Mouse (Mus musculus) gastrocnemius, adult 8-10 months (tissue): Measurements from ENCODE around the gene Nat9. TPM values are rescaled to one million over a fixed set of nuclear protein-coding genes. Genes with fewer than 3 reads are reported as not detected.
A peak's percentile ranks its signal among the peaks of the same experiment; 100 is the strongest.

Experiments used
- DNase-seq, 2 experiments: peaks; one replicate each; pipeline ENCODE4 v3.0.0; 2022; ENCODE audit warnings: low spot score in 2 of 2
- total RNA-seq, 4 experiments: library from RNA; stranded (reverse); gene quantifications; 2 replicates each; pipeline ENCODE4 v1.2.4; 2022

Nat9 gene
- total RNA-seq, 4 experiments from 2014 or later: 13.3 to 16.6 (median 15.8) TPM

DNA sequence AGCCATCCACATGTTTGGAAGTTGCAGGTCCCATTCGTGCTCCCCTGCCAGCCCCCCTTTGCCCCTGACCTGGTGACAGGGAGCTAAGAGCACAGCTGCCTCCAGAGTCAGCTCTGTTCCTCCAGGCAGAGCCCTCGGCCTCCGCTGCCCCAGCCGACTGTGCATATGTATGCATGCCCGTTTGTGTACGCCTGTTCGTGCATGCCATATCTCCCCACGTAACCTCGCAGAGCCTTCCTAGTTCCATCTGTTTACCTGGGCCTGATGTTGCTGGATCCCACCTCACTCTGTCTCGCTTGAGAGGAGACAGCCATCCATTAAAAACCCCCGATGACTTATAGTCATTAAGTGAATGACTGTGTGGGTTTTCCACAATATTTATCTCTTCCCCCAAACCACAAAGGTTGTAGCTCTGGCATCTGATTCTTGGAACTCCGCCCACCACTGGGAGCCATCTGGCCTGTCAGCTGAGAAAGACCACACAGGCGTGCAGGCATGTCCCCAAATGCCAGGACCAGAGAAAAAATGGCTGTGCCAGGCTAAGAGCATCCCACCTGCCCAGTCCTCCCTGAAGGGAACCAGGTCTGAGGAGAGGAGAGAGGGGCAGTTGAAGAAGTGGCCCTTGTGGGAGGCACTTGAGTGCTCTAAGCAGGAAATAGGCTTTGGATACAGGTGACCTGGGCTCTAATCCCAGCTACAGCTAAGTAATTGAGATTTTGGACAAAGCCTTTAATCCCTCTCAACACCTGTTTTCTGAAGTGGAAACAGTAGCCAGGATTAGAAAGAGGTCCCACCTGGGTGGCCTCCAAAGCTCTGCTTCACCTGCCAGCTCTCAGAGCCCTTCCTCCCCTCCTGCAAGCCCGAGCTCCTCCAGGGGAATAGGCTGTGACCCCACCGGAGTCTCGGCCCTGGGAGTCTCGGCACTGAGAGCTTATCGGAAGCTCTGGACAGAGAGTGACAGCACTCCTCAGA, 30.1 kb upstream of the Nat9 start:
- no peak for DNase-seq

DNA sequence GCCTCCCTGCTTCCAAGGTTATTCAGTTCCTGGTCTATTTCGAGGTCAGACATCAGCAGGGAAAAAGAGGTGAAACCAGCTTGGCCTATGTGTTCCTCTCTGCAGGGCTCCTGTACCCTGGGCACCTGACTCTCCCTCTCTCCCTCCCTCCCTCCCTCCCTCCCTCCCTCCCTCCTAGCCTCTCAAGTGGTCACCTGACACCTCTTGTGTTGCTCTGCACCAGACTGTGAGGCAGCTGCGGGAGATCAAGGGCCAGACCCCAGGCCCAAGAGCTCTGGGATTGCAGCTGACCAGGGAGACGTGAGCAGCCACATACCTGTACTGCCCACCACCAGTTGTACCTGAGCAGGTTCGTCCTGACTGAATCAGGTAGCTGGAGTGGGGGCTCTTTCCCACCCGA, 27.5 kb upstream of the Nat9 start:
- DNase-seq: no peak

DNA sequence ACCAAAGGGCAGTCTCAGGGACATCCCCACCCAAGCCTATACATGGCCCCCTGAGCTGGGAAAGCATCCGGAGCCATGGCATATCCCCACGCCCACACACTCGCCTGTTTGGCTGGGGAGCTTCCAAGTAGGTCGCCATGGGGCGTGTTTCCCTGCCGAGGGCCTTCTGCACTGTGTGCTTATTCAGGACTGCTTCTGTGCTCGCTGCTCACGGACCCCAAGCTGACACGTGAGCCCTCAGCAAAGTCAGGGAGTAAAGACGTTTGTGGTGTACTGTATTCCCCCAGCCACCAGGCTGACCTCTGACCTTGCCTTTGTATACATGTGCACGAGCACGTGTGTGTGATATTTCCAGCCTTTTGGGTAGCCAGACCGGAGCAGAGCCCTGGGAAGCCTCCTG, 24.5 kb upstream of the Nat9 start:
- DNase-seq: no peak

DNA sequence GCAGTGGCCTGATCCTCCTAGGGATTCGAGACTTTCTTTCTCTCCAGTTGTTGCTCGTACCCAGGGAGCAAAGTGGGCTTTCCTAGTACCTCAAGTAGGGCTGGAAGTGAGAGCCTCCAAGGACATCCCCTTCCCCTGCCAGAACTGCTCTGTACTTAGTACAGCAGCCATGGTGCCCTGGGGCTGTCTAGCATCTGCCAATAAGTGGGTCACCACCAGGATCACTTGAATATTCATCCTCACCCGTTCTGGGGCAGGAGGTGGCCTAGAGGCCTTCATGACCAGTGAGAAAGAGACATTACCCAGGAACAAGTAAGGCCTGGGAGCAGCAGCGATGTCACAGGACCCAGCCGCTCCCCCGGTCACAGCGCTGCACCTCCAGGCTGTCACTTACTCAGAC, 22.3 kb upstream of the Nat9 start:
- no peak for DNase-seq

DNA sequence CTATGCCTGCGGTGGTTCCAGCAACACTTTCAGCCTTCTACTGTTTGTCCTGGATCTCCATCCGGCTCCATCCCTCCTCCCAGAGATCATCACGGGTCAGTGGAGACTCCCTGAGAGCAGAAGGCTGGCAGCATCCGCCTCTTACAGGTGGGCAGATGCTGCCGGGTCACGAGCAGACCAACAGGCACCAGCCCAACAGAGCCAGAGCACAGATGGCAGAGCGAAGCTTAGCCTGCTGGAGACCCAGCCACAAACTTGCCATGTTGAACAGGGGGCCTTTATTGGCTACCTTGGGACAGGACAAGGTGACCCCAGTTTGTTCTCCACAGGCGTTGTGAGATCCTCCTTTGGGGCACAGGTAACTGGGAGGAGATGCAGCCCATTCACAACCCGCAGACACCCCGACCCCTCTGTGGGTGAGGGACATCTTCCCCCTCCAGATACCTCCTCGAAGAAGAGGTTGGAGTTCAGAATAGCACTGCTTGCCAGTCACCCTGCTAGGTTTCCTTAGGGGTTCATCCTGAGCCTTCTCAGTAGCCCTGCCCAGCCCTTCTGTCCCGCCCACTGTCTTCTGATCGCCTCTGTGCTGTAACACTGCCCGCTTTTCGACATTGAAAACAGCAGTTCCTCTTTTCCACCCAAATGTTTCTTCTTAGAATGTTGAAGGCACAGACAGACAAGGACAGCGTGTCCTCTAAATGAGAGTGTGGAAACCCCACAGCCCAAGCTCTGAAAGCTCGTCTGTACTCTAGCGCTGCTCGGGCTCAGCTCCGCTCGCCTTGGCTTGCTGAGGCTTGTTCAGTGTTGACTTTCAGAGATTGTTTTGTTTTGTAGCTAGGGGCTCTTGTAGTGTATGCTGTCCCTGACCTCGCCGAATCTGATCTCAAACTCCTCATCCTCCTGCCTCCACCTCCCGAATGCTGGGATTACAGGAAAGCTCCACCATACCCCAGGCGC, 21.4 kb upstream of the Nat9 start:
- DNase-seq: no peak

DNA sequence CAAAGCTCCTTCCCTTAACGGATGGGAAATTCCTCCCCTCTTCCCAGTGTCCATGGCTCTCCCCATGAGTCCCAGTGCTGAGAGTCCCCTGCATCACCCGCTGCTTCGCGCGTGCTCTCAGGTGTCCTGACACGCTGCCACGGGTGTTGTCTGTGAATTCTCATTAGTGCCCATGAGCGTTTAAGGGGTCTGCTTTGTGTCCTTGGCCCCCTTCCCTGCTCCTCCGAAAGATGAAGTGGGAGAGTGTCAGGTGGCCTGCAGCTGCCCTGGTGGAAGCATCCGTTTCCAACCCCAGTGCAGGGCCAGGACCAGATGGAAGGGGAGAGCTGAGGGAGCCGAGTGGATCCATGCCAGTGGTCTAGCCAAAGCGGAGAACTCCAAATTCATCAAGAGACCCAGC, 20.5 kb upstream of the Nat9 start:
- DNase-seq: no peak

DNA sequence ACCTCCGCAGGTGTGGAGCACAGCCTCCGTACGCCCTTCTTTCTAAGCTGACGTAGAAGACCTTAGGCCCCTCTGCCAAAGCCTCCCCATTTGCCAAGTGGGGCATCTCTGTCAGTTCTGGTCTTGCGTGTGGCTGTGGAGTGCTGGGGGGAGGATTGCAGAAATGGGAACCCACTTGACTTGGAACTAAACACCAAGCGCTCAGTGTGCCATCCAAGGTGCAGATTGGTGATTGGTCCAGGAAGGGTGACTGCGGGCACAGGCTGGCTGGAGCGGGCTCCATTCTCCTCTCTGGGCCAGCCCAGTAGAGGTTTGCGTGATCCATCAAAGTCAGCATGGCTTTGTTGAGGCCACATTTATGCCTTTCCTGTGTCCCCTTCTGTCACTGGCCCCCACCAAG, 15.1 kb upstream of the Nat9 start:
- DNase-seq: no peak

DNA sequence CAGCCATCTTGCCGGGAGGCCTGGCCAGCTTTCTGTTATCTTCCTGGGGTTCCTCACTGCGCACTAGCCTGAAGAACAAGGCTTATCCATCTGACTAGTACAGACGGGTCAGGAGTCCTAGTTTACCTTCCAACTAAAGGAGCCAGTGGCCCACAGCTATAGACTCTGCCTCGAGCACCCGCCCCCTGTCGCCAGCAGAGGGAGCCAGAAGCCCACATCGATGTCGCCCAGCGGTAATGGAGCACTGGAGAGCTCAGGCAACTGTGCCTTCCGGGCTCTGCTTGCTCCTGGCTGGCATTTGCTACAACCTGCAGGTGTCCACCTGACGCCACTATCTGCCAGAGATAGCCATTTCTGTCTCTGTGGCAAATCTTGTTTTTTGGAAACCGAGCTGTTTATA, 14.7 kb upstream of the Nat9 start:
- peak; percentile 63 to 66 for DNase-seq

DNA sequence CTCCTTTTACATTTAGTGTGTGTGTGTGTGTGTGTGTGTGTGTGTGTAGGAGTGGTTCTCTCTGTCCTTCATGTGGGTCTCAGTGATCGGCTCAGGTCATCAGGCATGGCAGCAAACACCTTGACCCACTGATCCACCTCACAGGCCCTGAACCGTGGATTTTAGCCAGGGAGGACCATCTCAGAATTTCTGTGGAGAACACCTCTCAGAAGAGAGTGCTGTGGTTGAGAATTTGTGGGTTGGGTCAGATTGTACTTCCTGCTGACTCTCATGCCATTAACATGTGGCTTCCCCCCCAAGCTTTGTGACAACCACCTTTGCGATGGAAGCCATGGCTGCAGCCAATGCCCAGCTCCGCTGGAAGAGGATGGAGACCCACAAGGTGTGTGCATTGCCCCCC, 12.9 kb upstream of the Nat9 start:
- DNase-seq: no peak

DNA sequence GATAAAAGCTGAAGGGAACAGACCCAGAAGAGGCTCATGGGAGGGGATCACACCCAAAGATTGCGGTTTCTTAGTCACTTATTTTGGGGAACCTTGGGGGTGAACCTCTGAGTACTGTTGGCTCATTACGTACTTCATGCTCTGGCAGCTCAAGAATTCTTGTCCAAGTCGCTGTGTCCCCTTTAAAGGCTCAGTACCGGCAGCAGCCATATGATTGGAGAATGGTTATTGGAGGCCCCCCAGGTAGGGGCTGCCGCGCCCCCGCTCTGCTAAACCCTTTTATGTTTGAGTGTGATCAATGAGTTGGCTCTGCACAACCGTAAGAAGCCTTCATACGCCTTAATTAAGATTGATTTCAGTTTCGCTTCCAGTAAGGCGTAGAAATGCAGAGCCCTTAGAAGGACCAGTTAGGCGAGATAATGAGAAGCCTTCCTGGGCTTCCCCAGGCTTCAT, 11.3 kb upstream of the Nat9 start:
- no peak for DNase-seq

DNA sequence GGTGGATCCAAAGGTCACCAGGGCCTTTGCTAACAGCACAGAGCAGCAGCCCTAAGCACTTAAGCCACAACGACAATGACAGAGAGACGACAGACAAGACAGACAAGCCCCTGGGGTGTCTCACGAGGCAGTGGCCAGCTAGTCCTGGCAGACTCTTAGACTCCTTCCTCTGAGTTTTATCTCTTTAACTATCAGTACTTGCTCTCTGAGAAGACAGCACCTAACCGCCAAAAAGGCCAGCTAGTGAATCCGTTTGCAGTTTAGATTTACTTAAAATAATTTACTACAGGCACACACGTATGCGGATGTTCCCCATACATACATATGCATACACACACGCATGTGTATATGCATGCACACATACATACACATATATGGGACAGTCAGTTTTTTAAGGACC, 9.9 kb upstream of the Nat9 start:
- DNase-seq: no peak

DNA sequence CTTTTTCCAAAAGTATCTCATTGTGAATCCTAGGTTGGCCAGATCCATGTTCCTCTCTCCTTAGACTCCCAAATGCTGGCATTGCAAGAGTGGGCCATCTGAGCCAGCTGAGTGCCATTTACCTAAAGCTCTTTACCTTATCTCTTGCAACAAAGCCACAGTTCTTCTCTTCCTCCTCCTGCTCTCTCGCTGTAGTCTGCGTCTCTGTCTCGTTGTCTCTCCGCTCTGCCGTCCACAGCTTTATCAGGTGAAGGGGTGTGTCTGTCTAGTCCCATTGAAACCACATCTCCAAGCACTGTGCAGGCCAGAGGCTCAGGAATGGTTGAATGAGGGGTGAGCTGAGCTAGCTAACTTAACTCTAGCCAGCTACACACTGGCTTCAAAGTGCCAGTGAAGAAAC, 8.3 kb upstream of the Nat9 start:
- no peak for DNase-seq

DNA sequence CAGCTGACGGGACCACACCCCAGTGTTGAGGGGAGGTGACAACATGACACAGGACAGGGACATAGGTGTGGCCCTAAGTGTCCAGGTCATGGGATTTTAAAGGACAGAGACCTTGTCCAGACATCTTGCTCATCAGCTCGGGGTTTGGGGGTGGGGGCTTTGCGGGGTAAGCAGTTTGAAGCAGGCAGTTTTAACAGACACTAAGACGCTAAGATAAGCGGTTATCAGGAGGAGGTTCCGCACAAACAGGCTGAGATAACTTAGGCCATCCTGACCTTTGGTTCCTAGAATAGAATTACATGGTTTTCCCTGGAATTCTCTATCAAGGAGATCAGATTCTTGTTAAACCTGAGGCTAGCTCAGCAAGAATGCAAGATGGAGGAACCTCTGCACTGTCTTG, 7.0 kb upstream of the Nat9 start:
- no peak for DNase-seq

DNA sequence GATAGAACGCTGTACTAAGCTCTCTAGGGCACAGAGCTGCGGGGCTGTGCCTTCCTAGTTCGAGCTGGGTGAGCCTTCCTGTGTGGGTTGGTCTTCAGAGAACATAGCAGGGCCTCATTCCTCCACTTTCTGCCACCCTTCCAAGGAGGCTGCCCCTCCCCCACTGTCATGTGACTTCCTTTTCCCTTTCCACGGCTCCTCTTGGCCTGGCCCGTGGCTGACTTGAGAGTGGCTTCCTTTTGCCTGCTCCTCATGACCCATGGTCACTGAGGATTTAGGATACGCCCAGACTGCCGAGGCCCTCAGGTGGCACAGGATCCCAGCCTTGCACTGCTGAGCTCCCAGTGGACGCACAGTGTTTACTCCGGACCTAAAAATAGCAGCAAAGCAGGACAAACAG, 4.5 kb upstream of the Nat9 start:
- DNase-seq: peak in 1 of 2 experiments; percentile 37

DNA sequence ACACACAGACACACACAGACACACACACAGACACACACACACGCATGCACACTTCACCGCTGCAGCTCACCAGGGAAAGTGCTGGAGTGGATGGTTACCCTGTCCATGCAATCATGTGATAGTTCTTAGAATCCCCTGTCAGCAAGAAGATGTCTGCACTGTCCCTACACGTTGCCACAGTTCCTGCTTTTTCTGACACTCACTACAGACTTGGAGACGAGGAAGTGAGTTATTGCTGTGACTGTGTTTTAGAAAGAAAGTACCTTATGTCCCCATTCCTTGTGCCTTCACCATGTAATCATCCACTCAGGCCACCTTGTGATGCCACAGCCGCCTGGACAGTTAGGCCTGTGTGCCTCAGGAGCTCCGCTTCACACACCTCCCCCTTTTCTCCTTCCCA, 1.6 kb upstream of the Nat9 start:
- DNase-seq: no peak

DNA sequence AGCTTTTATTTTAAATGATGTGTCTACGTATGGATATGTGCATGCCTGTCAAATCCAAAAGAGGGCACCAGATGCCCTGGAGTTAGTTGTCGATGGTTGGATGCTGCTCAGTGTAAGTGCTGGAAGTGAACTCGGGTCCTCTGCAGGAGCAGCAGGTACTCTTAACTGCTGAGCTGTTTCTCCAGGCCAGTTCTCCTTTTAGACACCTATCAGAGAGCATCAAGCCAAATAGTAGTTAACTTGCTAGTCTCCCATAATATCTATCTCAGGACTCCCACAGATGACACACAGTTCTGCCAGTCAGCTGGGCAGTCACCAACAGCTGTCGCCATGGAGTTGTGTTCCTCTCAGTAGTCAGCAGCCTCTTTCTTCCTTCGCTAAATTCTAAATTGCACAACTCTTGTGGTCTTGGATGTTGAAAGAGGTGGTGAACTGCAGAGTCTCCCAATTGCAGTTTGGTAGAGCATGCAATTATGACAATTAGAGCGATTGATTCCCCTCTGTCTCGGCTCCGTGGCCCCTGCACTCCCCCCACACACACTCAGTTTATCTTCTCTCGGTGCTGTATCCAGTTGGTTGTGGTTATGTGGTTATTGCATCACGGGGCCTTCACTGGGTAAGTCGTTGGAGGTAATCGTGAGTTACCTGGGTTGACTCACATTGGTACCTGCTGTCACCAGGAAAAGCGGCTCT, 1.0 kb upstream of the Nat9 start:
- DNase-seq: no peak

DNA sequence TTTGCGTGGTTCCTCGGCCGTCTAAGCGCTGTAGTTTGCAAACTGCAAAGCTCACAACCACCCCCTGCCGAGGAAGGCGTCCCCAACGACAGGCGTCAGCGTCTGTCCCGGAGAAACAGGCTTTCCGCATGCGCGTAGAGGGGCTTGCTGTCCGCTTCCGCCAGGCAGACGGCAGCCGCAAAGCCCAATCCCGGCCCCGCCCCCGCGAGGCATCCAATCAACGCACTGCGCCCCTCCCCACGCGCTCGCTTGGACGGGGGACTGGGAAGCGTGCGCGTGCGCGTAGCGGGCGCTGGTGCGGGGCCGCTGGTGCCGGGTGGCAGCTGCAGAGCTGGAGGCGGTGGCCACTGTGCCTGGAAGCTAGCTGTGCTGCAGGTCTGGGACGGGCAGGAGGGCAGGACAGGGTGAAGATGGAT, 427 bp downstream of the Nat9 start, which contains the start of gene Tmem104:
TSS of gene Tmem104 (plus strand) at position 264 of the 416 bp plus-strand sequence.
- peak; percentile 99 for DNase-seq

DNA sequence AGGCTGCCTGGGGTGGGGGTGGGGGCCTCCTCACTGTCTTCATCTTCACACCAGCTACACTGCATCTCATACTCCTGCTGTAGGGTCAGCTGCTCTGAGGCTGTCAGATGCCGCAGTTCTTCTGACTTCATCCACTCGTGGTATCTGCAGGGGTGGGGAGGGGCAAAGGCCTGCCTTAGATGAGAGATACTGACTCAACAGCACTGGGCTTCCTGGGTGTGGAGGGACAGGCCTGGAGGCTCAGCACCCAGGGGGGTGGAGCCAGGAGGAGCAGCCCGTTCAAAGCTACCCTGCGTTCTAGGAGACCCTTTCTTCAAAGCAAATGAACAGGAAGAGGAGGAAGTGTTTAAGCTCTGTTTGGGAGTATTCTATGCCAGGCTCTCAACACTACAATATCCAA, 2.7 kb downstream of the Nat9 start:
- no peak for DNase-seq

DNA sequence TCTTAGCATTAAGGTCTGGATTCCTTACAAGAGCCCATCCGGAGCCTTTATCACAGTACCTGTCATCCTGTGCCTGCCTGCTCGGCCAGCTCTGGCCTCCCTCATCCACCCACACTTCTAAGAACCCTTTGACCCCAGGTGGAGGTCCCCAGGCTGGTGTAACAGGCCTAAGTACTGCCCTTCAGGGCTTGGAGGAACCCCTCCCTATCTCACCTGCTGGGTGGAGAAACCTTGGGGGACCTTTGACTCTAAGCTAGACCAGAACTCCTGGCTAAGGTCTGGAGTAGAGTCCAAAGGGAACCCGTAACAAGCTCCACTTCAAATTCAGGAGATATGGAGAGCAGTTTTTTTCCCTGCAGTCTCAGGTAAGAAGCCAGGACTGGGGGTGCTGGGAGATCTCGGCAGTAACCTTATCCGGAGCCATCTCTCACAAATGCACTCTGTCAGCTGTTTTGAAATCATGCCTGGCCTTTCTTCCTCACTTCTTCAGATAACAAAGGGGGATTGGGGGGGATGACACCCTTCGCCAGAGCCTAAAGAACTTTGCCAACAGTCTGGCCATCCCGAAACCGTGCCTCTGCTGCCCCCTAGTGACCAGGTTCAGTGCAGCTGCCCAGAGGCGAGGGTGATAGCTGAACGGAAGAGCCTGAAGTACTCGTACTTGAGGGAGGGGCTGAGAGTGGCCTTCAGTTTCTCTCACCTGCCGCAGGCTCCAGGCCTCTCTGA, 5.6 kb downstream of the Nat9 start:
- DNase-seq: peak; percentile 50 to 59

DNA sequence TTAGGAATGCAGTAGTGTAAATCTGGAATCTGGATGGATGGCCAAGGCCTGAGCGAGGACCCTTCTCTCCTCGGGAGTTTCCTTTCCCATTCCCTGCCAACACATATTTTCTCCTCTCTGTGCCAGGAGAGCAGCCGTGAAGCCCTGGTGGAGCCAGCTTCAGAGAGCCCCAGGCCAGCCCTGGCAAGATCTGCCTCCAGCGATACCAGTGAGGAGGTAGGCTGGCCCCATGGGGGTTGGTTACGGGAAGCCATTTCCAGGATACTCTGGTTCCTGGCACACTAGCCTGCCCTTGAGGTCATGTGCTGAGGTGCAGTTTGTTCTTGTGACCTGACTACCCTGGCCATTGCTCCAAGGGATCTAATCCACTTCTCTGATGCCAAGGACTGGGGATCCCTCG, 7.8 kb downstream of the Nat9 start:
- no peak for DNase-seq

DNA sequence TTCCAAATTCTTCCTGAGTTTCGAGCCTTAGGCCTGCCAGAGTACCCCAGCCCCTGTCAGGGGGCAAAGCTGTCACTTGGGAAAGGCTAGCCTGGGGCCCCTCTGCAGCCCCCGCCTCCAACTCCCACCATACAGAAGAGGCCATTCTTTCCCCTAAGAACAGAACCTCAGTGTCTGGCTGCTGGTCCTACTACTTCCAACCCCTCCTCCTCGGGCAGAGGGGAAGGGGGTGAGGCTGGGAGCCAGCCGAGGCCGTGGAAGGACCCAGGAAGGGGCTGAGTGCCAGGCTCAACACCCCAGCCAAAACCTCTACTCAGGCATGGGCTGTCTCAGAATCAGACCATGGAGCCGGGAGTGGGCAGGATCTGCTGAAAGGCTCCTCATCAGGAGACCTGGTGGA, 8.5 kb downstream of the Nat9 start:
- no peak for DNase-seq
